Mouse (Mus musculus) central nervous system, embryonic 14 days (tissue): ENCODE data around the gene Tusc2. TPM values are rescaled to one million over a fixed set of nuclear protein-coding genes. Genes with fewer than 3 reads are reported as not detected.

ENCODE experiments used
- polyA plus RNA-seq: library from polyadenylated mRNA; depleted of rRNA; stranded (reverse); fragments of >200 nt; gene quantifications from 2 replicates; pipeline ENCODE4 v1.2.3, GENCODE M21; 2012; rRNA removed

The Tusc2 gene
- polyA plus RNA-seq = 78.2 and 82.7 TPM in 2 replicates

DNA sequence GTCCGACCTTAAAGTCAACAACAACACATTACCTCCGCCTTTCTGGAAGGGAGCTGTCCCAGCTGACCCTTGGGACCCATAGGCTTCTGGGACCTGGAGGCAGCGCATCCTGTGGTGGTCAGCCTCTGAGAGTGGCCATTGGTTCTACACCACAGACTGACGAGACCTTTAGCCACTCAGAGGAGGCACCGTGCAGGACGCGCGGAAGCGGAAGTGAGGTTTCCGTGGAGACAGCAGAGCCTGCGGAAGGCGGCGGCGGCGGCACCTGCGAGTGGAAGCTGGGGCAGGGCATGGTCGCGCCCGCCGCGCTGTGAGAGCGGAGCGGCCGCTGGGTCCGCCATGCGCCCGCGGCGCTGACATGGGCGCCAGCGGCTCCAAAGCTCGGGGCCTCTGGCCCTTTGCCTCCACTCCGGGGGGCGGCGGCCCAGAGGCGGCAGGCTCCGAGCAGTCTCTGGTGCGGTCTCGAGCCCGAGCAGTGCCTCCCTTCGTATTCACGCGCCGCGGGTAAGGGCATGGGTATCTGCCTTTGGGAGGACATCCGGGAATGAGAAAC lies at the start of gene Tusc2:
Tusc2 (plus strand) TSS at position 227 of the 553 bp plus-strand sequence.

DNA sequence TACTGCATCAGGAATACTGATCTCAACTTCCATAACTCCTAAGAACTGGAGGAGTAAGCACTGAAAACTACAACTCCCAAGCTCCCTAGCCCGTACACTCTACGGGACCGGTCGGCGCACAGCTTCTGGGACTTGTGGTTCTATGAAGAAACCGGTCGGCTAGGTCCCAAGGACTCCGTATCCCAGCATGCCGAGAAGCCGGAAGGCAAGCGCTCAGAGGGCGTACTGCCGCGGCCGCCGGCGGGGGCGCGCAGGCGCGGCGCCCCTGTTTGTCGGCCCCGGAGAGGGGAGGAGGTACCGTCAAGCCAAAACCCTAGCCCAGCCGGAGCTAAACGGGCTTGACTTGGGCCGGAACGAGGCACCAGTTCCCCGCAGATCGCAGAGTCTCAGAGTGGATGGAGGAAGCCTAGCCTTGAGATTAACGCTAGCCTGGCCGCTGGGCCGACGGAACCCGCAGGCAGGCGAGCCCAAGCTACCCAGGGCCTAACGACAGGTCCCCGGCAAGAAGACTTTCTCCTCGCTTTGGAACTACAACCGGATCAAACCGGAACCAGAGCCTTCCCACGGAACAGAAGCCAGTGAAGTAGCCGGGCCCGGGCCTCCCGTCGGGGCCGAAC lies 29.2 kb upstream of the Tusc2 start, which contains the start of gene Tmem115:
Tmem115 (plus strand) TSS at position 155 of the 617 bp plus-strand sequence.

DNA sequence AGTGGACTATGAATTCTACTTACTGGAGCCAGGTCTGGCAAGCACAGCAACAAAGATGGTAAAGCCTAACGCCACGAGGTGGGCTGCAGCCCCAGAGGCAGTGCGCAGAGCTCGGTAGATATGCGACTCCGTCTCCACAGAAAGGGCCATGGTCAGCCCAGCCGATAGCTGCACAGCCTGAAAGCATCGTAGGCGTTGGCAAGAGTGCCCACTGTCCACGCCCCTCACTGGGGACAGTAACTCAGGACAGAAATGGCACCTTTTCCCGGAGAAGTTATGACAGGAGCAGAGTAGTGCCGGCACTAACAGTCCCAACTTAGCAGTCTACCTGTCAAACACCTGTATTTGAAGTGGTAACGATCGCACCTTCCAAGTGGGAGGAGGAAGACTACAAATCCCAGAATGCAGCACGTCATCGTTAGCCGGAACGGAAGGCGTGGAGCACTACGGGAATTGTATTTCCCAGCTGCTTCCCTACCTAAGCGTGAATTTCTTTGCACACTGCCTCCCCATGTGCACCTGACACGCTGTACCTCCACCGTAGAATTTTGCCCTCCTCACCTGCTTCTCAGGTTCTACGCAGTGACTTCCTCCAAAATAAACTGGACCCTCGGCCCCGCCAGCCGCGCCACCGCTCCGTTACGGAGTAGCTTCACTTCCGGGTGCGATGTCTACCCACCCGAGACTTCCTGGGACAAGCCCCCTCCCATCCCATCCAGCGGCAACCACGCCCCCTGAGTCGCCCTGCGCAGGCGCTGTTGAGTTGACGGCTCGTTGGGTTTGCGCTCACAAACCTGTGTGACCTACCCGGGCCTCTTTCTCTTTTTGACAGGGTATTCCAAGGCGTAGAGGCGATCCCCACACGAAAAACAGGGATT lies 21.3 kb upstream of the Tusc2 start, which contains the start of the genes Cyb561d2 and Nprl2:
Cyb561d2 (minus strand) TSS at position 720 of the 878 bp plus-strand sequence.
Nprl2 (plus strand) TSS at position 753 of the 878 bp plus-strand sequence.

DNA sequence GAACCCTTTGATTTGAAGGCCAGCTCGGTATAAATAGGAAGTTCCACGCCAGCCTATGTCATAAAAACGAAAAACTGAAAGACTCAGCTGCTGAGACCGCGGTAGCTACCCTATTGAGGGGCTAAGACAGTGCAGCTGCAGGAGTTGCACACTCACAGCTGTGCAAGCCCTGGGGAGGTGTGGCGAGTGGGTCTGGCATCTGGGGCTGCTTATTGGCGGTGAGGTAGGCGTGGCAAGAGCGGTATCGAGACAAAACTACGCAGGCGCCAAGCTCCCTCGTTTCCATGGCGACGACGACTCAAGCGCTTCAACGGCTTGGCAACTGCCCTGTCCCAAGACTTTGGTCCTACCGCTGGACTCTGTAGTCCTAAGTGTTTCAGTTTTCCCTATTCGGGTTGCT lies 16.0 kb upstream of the Tusc2 start, which contains the start of gene Zmynd10:
Zmynd10 (plus strand) TSS at position 273 of the 400 bp plus-strand sequence.

DNA sequence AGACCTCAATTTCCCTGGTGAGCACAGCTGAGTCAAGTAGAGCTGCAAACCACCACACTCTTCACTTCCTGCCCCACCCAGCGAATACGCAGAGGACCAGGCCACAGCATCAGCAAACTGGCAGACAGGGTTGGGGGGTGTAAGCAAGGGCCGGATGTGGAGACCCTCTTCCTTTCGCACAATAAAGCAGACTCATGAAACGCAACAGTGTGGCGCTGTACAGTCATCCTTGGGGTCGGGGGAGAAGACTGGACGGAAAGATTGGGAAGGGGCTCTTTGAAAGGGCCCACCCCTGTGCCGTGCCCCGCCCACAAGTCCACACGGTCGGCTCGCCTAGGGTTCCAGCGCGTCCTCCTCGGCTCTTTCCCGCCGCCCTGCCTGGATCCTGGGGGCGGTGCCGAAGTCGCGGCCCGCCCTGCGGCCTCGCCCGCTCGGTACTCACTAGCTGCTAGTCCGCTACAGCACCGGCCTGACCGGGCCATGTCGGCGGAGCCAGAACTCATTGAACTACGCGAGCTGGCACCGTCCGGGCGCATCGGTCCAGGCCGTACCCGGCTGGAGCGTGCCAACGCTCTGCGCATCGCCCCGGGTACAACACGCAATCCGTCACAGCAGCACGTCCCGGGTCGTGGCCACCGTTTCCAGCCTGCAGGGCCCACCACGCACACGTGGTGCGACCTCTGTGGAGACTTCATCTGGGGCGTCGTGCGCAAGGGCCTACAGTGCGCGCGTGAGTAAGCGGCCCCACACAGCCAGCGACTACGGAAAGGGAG lies 11.8 kb upstream of the Tusc2 start, which contains the start of gene Rassf1:
Rassf1 (plus strand) TSS at position 439 of the 773 bp plus-strand sequence.

DNA sequence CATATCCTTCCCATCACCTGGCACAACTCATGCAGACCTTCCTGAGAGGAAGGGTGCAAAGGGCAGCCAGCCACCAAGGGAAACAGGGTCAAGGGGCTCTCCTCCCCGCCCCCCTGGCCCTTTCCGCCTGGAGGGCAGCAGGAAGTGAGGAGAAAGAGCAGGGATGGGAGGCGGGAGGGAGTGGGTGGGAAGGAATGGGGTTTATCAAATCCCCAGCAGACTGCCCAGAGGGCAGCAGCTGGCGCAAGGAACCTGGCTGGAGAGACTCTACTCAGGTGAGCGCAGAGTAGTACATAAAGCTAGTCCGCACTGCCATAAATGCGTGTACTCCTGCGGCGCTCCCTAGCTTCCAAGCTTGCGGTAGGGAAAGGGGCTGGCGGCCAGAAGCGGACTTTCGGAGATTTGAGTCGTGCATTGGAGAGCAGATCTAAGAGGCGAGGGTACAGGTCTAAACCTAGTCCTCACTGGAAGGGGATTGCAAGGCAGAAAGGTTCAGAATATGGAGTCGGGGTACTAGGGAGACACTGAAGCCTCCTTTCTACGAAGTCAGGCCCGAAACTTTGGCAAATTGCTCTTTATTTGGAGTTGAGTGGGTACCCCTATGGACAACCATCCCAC lies 4.8 kb downstream of the Tusc2 start, which contains the start of gene Hyal2:
Hyal2 (plus strand) TSS at position 244 of the 618 bp plus-strand sequence.

DNA sequence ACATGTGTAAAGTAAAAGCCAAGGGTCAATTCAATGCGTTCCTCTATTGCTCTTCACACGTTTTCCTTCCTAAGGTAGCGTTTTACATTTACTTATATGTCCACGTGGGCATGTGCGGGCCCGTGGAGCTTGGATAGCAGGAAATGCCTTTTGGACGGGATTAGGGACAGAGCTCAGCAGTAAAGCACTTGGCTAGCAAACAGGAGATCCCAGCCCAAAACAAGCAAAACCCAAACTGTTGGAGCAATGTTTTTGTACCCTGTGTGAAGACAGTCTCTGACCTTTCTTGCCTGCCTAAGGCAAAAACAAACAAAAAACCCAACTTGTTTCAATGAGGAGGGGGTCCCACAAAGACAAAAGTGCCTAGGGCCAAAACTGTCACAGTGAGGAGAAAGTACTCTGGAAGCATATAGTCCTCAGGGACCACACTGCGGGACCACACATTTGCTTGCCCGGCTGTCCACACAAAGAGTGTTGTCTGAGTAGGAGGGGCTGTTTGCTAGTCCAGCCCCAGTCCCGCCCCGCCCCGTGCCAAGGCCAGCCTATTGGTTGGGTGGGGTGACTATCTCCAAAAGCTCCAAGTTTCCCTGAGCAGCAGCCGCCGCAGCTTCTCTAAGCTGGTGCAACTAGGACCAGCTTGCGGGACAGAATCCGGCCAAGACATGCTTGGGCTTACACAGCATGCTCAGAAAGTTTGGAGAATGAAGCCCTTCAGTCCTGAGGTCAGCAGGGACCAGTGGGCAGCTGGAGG lies 13.5 kb downstream of the Tusc2 start, which contains the start of gene Hyal1:
Hyal1 (plus strand) TSS at position 571 of the 751 bp plus-strand sequence.

DNA sequence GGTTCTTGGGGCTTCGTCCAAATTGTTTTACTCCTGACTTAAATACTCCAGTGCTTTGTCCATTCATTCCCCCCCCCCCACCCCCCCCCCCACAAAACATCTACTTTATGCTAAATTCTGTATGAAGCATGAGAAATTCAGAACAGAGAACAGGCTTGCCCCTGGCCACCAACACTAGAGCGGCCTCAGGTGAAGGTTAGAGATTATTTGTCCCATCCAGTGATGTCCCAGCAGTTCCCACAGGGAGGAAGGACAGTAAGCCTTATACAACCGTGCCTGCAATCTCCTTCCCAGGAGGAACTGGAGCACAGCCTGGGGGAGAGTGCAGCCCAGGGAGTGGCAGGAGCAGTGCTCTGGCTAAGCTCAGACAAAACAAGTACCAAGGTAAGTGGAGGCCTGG lies 15.5 kb downstream of the Tusc2 start, which contains the start of gene Naa80:
Naa80 (plus strand) TSS at position 301 of the 400 bp plus-strand sequence.

DNA sequence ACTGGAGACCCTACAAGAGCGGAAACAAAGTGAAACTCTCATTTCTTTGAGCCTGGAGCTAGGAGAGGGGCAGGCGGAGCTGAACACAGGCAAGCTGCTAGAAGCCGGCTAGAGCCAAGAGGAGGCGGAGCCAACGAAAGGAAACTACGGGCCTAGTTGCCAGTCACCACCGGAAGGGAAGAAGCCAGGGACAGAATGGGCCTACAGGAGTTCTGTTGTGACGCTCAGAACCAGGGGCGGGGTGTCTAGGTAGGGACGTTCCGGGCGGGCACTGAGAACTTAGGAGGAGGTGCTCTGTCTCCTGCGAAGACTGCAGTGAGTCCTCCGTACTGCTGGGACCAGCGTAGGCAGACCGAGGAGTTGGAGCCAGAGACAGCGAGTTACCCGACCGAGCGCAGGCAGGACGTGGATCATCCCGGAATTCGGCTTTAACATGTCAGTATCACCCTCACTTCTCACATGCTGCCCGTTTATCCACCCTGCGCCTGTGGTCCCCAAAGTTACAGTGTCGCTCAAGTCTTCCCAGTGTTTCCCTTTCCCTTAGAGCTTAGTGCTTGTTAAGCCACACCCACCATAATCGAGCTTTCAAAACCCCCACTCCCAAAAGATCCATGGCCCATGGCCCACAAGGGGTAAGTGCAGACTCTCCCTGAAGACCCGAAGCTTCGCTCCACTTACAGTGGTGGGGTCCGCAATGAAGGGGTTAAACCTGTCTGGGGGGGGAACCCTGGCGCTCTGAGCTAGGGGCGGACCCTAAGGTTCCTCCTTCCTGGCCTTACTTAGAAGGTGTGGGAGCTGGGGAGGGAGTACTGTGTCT lies 17.7 kb downstream of the Tusc2 start, which contains the start of gene Hyal3:
Hyal3 (plus strand) TSS at position 318 of the 817 bp plus-strand sequence.

DNA sequence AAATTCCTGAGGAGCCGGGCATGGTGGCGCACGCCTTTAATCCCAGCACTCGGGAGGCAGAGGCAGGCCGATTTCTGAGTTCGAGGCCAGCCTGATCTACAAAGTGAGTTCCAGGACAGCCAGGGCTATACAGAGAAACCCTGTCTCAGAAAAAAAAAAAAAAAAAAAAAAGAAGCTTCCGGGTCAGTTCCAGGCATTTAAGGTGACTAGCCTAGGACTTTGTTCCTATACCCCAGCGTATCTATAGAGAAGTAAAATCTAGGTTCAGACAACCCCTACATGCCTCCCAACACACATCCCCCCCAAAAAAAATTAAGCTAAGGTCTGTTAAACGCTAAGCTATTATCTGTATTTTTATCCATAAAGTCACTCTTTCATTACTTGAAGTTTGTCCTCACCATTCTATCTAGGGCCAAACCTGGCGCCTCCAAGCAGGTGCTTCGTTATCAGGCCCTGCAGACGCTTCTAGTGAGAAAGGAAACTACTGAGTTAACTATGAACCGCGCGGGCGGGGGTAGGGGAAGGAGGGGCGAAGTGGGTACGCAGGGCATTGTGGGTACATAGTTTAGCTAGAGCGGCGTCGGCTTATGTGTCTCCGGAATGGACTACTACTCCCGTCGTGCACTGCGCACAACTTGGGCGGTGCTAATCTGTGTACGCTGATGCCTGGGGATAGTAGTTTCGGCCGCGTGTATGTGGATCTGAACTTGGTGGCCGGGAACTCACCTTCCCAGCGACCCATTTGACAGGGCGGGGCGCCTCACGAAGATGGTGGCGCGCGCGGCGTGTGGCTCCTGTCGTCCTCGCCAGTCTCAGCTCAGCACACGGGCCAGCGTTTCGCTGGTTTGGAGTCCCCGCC lies 24.1 kb downstream of the Tusc2 start, which contains the start of gene Ifrd2:
Ifrd2 (plus strand) TSS at position 669 of the 859 bp plus-strand sequence.

DNA sequence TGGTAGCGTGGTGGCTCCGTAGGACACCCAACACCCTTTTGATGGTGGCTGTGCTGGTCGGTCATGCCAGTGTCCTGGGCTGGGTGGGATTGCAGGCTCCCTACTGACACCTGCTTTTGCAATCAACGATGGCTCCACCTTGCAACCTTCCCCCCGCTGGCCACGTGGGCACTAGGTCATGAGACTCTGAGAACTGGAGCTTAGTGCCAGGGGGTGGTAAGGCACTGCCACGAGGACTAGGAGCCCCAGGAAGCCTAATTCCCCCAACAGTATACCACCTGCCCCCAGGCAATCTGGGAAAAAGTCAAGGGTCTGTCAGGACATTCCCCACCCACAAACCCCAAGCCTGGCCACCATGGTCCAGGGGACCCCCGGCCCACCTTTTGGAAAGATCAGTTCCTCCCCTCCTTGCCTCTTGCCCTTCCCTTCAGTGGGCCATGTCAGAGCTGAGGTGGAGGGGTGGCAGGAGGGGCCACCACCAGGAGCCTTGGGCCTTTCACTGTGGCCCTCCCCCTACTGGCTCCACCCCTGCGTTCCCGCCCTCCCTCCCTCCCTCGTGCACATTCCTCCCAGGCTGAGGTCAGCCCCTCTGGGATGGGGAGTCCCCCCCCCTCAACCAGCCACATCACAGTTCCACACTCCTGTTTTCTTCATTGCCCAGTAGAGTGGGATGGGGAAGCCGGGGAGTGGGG lies 45.8 kb downstream of the Tusc2 start, which contains the start of gene Sema3b:
Sema3b (minus strand) TSS at position 489 of the 692 bp plus-strand sequence.

Other genes with a start within 250 kb of the Tusc2 start
- 31.8 and 32.4 TPM in 2 replicates for gene Hemk1, start 224.9 kb upstream of the Tusc2 start, polyA plus RNA-seq
- gene 6430571L13Rik, start 222.7 kb upstream of the Tusc2 start, polyA plus RNA-seq = 5.8 and 6.4 TPM in 2 replicates
- 82.6 and 102 TPM in 2 replicates for gene Cacna2d2, start 163.6 kb upstream of the Tusc2 start, polyA plus RNA-seq
- gene Tmem115, start 29.3 kb upstream of the Tusc2 start, polyA plus RNA-seq = 32.8 and 33.5 TPM in 2 replicates
- gene Cyb561d2, start 21.1 kb upstream of the Tusc2 start, polyA plus RNA-seq = 27.6 and 30.1 TPM in 2 replicates
- gene Nprl2, start 21.0 kb upstream of the Tusc2 start, polyA plus RNA-seq = 78.8 and 83.5 TPM in 2 replicates
- gene Zmynd10, start 16.0 kb upstream of the Tusc2 start, polyA plus RNA-seq = 5.8 and 7.0 TPM in 2 replicates
- 34.2 and 44.6 TPM in 2 replicates for gene Rassf1, start 11.7 kb upstream of the Tusc2 start, polyA plus RNA-seq
- 62.7 and 63.0 TPM in 2 replicates for gene Hyal2, start 4.7 kb downstream of the Tusc2 start, polyA plus RNA-seq
- 4.3 and 4.8 TPM in 2 replicates for gene Hyal1, start 13.7 kb downstream of the Tusc2 start, polyA plus RNA-seq
- gene Naa80, start 15.6 kb downstream of the Tusc2 start, polyA plus RNA-seq = 26.0 and 30.3 TPM in 2 replicates
- gene Hyal3, start 17.6 kb downstream of the Tusc2 start, polyA plus RNA-seq = 1.2 and 1.3 TPM in 2 replicates
- 24.6 and 30.0 TPM in 2 replicates for gene Ifrd2, start 24.4 kb downstream of the Tusc2 start, polyA plus RNA-seq
- gene Sema3b, start 46.0 kb downstream of the Tusc2 start, polyA plus RNA-seq = 5.2 and 9.8 TPM in 2 replicates
- gene Gnai2, start 72.1 kb downstream of the Tusc2 start, polyA plus RNA-seq = 454 and 485 TPM in 2 replicates
- gene Slc38a3, start 106.3 kb downstream of the Tusc2 start, polyA plus RNA-seq = 60.5 and 67.7 TPM in 2 replicates
- 0.13 and 0.43 TPM in 2 replicates for gene Gnat1, start 116.5 kb downstream of the Tusc2 start, polyA plus RNA-seq
- gene Sema3f, start 147.2 kb downstream of the Tusc2 start, polyA plus RNA-seq = 112 and 151 TPM in 2 replicates
- 205 and 224 TPM in 2 replicates for gene Rbm5, start 207.7 kb downstream of the Tusc2 start, polyA plus RNA-seq